Mouse (Mus musculus) bone marrow macrophage, adult 2 months (primary cell): ENCODE measurements at regions not wholly inside any gene's neighbourhood (a gene's known extent, or its start where the extent isn't known, plus 50 kb on each side); places are given as distances from the start of the nearest gene placed in this dataset.

Experiments
- CTCF ChIP-seq: IDR thresholded peaks from 2 replicates; pipeline ENCODE4 v1.5.1; 2012; ENCODE audit warnings: low read depth, mild to moderate bottlenecking, low read length, moderate library complexity
- POLR2A ChIP-seq: IDR thresholded peaks from 2 replicates; pipeline ENCODE4 v1.6.1; 2012; ENCODE audit warnings: mild to moderate bottlenecking, low read depth, low read length, borderline replicate concordance

- no peak for TF ChIP-seq CTCF
- no peak for TF ChIP-seq POLR2A
Observed at GRCm38 (mm10) chr15:51679186-51679902, 2205.4 kb upstream of the Gm7489 start.
